Mouse (Mus musculus) neural tube, embryonic 10.5 days (tissue): Measurements from ENCODE around the gene Cyb5b.
"Not testable (repeated sequence)": the region's sequence is repeated elsewhere in the genome, so short reads cannot be mapped to it uniquely, and the experiment has no call there.

ENCODE experiments used
- DNase-seq: peaks from one replicate; pipeline ENCODE4 v3.0.0-alpha.2; 2017; ENCODE audit warnings: low spot score; ENCODE audit errors: extremely low spot score

Gene Cyb5b

GRCm38 (mm10) chr8:107150404-107151157 is at the start of gene Cyb5b:
Cyb5b (plus strand) TSS chr8:107150640.
- DNase-seq = peak; percentile 95

DNA sequence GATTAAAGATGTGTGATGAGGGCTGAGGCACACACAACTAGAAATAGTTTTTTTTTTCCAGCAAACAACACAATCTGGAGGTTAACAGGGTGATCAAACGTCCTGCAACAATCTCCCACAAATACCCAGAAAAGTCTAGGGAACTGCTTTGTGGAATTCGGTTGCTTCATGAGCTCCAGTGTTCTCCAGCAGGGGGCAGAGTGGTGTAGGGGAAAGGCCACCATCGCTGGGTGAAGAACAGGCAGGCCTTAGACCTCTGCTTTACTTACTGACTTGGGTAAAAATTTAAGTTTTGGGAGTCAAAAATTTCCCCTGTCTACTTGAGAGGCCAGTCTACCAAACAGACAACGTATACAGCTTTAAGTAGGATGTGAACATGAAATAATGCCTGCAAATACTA is 45.9 kb upstream of the Cyb5b start:
- peak; percentile 78 for DNase-seq

- not testable (repeated sequence) for DNase-seq
Observed at GRCm38 (mm10) chr8:107108089-107108488, 42.4 kb upstream of the Cyb5b start.

DNA sequence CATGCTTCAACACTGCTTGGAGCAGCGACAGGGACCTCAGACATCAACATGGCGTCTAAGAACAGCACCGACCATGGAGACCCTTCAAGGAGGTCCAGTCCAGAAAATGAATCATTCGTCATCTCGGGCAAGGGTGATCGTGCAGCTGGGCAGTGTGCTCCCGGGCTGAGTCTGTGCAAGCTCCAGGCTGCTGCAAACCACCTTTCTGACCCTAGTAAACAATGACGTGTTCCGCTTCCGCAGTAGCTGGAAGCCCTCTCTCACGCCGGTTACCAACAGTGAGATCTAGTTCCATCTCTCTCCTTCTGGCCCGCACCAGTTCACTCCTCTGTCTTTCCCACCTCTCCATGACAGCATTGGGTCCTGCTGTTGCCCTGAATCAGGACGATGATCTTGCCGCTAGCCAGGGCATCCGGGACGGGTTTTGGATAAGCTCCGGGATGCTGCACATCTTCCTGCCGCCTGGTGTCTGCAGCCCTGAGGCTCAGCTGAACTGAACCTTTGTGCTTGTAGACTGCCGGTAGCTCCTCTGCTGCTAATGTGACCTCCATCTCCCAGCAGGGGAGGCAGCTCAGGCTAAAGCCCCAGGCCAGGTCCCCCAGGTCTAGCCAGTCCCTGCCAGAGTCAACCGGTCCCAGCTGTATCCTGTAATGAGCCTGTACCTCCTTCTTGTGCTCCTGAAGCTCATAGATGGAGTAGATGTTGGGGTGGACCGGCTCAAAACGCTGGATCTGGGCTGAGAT is 41.3 kb upstream of the Cyb5b start:
- DNase-seq = no peak

GRCm38 (mm10) chr8:107109816-107110435 is 40.5 kb upstream of the Cyb5b start:
- no peak for DNase-seq

DNA sequence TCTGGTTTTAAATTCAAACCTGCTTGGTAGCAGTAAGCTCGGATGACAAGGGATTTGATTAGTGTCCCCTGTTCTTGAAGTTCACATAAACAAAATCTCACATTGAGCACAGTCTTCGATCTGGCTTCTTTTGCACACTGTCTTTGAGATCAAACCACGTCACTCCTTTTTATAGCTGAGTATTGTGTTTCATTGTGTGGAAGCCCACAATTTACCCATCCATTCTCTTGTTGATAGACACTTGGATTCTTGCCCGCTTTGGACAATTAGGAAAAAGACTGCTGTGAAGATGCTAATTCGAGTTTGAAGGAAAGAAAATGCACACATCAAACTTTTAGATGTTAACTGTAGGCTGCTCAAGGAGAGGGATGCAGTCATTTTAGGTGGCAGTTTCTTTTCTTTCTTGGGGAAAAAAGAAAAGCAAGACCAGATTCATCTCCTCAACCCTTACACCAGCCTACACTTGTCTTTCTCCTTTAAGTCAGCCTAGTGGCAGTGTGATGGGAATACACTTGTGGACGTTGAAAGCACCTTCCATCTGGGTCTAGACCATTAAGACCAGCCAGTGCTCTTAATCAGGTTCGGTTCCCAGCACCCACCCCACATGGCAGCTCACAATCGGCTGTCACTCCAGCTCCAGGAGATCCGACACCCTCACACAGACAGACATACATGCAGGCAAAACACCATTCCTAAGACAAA is 39.7 kb upstream of the Cyb5b start:
- DNase-seq = no peak

DNA sequence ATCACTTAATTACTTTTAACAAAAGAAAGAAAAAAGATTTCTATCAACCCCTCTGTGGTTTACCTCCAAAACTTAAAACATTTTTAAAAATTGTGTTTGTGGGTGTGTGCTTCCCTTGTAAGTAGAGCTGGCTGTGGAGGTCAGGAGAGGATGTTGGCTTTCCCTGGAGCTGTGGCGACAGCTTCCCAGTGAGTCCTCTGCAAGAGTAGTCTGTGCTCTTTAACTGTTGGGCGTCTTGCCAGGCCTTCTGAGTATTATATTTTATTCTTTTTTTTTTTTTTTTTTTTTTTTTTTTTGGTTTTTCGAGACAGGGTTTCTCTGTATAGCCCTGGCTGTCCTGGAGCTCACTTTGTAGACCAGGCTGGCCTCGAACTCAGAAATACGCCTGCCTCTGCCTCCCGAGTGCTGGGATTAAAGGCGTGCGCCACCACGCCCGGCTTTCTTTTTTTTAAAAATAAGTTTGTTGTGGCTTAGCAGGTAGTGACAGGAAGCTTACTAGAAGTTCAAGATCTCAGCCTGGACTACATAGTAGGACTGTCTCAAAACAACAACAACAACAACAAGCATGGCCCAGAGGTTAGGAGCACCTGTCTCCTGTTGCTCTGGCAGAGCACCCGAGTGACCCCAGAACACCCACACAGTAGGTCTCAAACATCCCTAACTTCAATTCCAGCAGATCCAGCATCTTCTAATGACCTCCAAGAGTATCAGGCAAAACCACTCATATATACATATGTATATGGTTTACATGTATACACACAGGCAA is 38.9 kb upstream of the Cyb5b start:
- DNase-seq = no peak

GRCm38 (mm10) chr8:107113209-107113608 is 37.2 kb upstream of the Cyb5b start:
- no peak for DNase-seq

DNA sequence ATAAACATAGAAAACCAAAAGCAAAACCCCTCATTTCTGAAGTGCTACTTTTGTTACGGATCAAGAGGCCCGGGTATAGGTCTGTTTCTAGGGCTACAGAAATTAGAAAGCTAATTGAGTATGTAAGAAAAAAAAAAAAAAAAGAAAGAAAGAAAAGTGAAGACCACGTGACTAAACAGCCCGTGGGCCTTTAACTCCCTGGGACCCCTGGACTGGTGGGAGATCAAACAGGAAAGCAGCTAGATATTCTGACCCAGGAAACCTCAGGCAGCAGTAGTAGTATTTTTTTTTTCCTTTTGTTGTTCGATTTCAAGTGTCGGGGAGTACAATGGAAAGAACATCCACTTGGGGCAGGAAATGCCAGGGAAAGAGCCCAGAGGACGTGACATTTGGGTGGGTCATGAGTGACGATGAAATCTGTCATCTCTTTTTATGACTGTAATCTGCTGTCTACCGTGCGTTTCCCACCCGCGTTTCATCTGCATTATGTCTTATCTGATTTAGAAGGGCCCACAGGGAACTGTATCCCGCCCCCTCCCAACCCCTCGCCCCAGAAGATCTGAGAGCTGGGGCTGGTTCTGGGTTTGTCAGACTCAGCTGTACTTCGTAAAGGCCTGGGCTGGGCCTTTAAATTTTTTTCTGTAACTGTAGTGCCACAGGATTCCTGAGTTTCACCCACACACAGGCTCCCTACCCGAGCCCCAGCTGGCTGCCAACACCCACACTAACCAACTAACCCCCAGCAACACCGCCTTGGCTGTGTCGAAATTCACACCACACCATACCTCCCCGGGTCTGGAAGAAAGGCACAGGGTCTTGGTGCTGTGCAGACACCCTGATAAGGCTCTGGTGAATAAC is 36.1 kb upstream of the Cyb5b start:
- no peak for DNase-seq

DNA sequence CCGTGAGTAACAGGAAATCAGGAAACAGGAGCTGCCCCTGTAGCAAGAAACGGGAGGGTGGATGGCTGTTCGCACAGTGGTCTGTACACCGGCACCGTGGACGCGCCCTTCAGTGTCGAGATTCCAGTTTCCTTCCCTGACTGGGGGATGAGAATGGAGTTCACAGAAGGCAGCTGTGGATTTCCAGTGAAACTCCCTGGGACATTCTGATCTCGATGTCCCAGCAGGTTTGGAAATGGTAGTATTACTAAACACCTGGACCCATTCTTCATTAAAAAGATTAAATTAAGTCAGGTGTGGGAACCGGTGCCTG is 35.5 kb upstream of the Cyb5b start:
- no peak for DNase-seq

DNA sequence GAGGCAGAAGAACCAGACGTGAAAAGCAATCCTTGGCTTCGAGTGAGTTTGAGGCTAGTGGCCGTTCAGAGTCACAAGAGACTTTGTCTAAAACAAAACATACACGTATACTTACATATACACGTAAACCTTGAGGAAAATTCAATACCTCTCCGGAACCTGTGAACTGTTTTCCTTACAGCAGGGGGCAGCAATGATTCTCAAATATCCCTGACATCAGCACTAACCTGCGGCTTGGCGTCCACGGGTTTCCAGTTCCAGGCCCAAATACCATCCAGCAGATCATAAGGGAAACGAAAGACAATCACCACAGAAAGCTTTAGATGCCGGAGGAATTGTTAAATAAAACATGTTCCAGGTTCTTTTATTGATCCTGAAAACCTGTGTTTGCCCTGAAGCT is 34.4 kb upstream of the Cyb5b start:
- peak; percentile 61 for DNase-seq

GRCm38 (mm10) chr8:107117019-107117418 is 33.4 kb upstream of the Cyb5b start:
- no peak for DNase-seq

DNA sequence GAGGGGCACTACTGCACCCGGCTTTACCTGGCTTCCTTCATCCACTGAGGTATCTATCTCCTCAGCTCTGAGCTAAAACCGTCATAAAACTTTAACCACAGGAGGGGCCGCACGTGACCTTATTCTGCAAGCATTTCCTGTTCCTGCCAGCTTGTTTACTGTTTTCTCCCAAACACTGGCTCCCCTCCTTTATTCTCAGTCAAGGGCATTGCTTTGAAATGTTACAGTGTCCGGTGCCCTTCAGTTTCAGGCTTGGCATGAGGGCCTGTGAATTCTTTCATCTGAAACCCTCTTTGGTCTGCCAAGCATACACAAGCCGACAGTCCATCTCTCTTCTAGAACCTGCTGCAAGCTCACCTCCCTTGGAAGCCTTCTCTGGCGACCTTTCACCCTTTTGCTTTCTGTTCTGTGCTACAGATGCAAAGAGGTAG is 31.6 kb upstream of the Cyb5b start:
- no peak for DNase-seq

DNA sequence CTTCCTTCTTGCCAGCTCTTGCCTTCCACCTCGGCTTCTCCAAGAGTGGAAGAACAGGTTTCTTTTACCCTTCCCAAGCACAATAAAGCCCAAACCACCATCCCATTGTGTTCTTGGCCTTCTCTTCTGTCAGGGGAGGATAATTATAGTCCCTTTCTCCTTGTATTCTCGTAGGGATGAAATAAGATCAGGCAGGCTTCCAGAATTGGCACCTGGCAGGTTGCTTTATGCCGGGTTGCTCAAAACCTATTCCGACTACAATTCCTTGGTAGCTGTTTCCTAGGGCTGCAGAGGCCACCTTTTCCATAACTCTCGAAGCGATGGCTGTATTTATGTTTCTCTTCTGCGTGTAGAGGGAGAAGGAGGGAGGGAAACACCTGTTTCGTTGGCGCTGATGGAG is 31.0 kb upstream of the Cyb5b start:
- DNase-seq = no peak

- DNase-seq = no peak
Observed at GRCm38 (mm10) chr8:107120806-107121205, 29.6 kb upstream of the Cyb5b start.

- no peak for DNase-seq
Observed at GRCm38 (mm10) chr8:107121681-107122291, 28.7 kb upstream of the Cyb5b start.

- peak; percentile 41 for DNase-seq
Observed at GRCm38 (mm10) chr8:107123063-107123614, 27.3 kb upstream of the Cyb5b start.

GRCm38 (mm10) chr8:107124343-107124742 is 26.1 kb upstream of the Cyb5b start:
- no peak for DNase-seq
